Mouse (Mus musculus) small intestine, adult 2 months (tissue): ENCODE data around the gene Usp44.

Experiments used
- CTCF ChIP-seq: fragments of 200-500 bp; IDR thresholded peaks from 2 replicates; pipeline ENCODE4 v1.5.1; 2012; ENCODE audit warnings: low read depth, mild to moderate bottlenecking, control low read depth, inconsistent platforms, low read length, moderate library complexity, mixed read lengths; ENCODE audit not compliant: insufficient replicate concordance, insufficient read length; ENCODE audit errors: extremely low read depth
- POLR2A ChIP-seq: fragments of 200-500 bp; IDR thresholded peaks from 2 replicates; pipeline ENCODE4 v1.6.1; 2012; ENCODE audit warnings: low read depth, mild to moderate bottlenecking, control low read depth, inconsistent platforms, low read length, moderate library complexity

DNA sequence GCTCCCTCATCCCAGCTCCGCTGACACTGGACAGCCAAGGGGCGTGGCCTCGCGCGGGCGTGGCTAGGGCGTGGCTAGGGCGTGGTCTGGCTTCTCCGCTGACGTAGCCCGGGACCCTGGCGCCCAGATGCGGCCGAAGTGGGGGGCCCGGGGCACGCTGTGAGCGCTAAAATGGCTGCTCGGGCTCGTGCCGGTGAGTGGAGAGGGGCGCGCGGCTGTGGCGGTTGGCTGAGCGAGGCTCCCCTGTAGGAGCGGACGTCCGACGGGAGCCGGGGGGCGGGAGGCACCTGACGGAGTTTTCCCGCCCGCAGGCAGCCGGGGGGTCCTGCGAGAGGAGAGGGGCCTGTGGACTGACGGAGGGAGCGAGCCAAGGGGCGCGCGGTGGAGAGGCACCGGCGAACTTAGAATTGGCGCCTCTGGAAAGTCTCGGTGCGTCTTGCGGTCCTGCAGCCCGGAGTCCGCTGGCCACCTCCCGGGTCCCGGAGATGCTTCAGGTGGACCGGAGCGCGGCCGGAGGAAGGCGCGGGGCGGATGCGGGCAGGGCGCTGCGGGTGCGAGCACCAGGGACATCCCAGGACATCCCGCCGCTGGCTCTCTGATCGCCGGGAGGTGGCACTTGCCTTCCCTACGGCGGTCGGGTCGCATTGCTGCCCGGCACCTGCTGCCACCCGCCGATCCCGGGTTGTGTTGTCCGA lies 2.5 kb downstream of the Usp44 start:
- TF ChIP-seq CTCF (no peak), POLR2A (no peak)
